Mouse (Mus musculus): ENCODE measurements around the gene Kcnf1. TPM values are rescaled to one million over a fixed set of nuclear protein-coding genes. Genes with fewer than 3 reads are reported as not detected.

The Kcnf1 gene
- 0.57 and 0.93 TPM in 2 replicates for polyA plus RNA-seq (2012; rRNA removed)

GRCm38 (mm10) chr12:17176757-17177092, at the start of gene Kcnf1:
Kcnf1 (minus strand) TSS chr12:17176888.
- no peak for DNase-seq (ENCODE audit: low read depth)

- no peak for DNase-seq (ENCODE audit: low read depth)
These were observed 48.3 kb upstream of the Kcnf1 start for GRCm38 (mm10) chr12:17225012-17225411.

- no peak for DNase-seq (ENCODE audit: low read depth)
These were observed 46.4 kb upstream of the Kcnf1 start for GRCm38 (mm10) chr12:17223050-17223449.

- no peak for DNase-seq (ENCODE audit: low read depth)
These were observed 45.3 kb upstream of the Kcnf1 start for GRCm38 (mm10) chr12:17221891-17222428.

GRCm38 (mm10) chr12:17220631-17221030, 43.9 kb upstream of the Kcnf1 start:
- DNase-seq (ENCODE audit: low read depth): no peak

- DNase-seq (ENCODE audit: low read depth): no peak
These were observed 42.4 kb upstream of the Kcnf1 start for GRCm38 (mm10) chr12:17219107-17219506.

- no peak for DNase-seq (ENCODE audit: low read depth)
These were observed 41.7 kb upstream of the Kcnf1 start for GRCm38 (mm10) chr12:17218390-17218789.

GRCm38 (mm10) chr12:17215751-17216150, 39.1 kb upstream of the Kcnf1 start:
- DNase-seq (ENCODE audit: low read depth): no peak

GRCm38 (mm10) chr12:17202492-17203322, 26.0 kb upstream of the Kcnf1 start:
- DNase-seq (ENCODE audit: low read depth): no peak

- DNase-seq (ENCODE audit: low read depth): no peak
These were observed 21.9 kb upstream of the Kcnf1 start for GRCm38 (mm10) chr12:17198621-17199020.

- DNase-seq (ENCODE audit: low read depth): no peak
These were observed 17.5 kb upstream of the Kcnf1 start for GRCm38 (mm10) chr12:17194140-17194539.

- no peak for DNase-seq (ENCODE audit: low read depth)
These were observed 16.6 kb upstream of the Kcnf1 start for GRCm38 (mm10) chr12:17193311-17193710.

GRCm38 (mm10) chr12:17192887-17193286, 16.2 kb upstream of the Kcnf1 start:
- no peak for DNase-seq (ENCODE audit: low read depth)

- no peak for DNase-seq (ENCODE audit: low read depth)
These were observed 7.7 kb upstream of the Kcnf1 start for GRCm38 (mm10) chr12:17184303-17184775.

- DNase-seq (ENCODE audit: low read depth): no peak
These were observed 7.1 kb upstream of the Kcnf1 start for GRCm38 (mm10) chr12:17183788-17184187.

GRCm38 (mm10) chr12:17176041-17176756, 489 bp downstream of the Kcnf1 start:
- DNase-seq (ENCODE audit: low read depth): no peak

- DNase-seq (ENCODE audit: low read depth): no peak
These were observed 1.1 kb downstream of the Kcnf1 start for GRCm38 (mm10) chr12:17175531-17175951.

- no peak for DNase-seq (ENCODE audit: low read depth)
These were observed 1.6 kb downstream of the Kcnf1 start for GRCm38 (mm10) chr12:17175124-17175523.

GRCm38 (mm10) chr12:17174134-17174893, 2.4 kb downstream of the Kcnf1 start:
- no peak for DNase-seq (ENCODE audit: low read depth)

GRCm38 (mm10) chr12:17170406-17170805, 6.3 kb downstream of the Kcnf1 start:
- no peak for DNase-seq (ENCODE audit: low read depth)

GRCm38 (mm10) chr12:17166116-17166515, 10.6 kb downstream of the Kcnf1 start:
- DNase-seq (ENCODE audit: low read depth): no peak

- DNase-seq (ENCODE audit: low read depth): no peak
These were observed 12.7 kb downstream of the Kcnf1 start for GRCm38 (mm10) chr12:17163996-17164395.

Measured in gonadal fat pad, adult 2 months (tissue).